ENCODE assay signal across 8 mouse cellular contexts in the genomic region with DNA sequence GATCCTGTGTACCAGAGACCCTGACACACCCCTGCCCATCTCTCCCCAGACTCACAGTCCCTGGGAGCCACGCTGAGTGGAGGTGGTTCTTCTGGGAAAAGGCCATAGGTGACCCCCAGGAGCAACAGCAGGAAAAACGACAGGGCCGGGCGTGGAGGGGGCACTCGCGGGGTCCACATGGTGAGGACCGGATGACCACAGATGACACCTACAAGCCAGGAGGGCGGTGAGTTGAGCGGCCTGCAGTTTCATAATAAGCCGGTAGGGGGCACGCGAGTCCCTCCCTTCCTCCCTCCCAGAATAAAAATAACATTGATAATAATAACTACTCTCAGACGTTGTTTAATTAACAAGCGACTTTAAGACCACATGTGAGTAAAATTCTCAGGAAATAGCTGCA. TPM values are rescaled to one million over a fixed set of nuclear protein-coding genes. Genes with fewer than 3 reads are reported as not detected.
A peak's percentile ranks its signal among the peaks of the same experiment; 100 is the strongest.
DNase-seq lines count a peak whose midpoint lies in the region; ATAC-seq and TF ChIP-seq lines count a peak whose summit lies in the region.

No protein-coding gene starts in this region.

- DNase-seq in forebrain, postnatal 0 days, result peak; percentile 62
- DNase-seq in CD4-positive helper T cell, adult 2 months (ENCODE audit: low read depth, low spot score), result peak; percentile 76
- peak; percentile 70 for DNase-seq in c-Kit-positive CD71-positive TER-119-positive erythroid progenitor cells, embryonic 14.5 days (ENCODE audit: low spot score)
- peak; percentile 79 for DNase-seq in heart, adult 8-10 months (ENCODE audit: low spot score)
- peak; percentile 62 to 83 for DNase-seq in kidney, postnatal 36 days

- H3K4me1 ChIP-seq in forebrain, postnatal 0 days (ENCODE audit: insufficient read depth), result no peaks in the 10 kb centered on the region
- H3K4me1 ChIP-seq in forebrain, embryonic 12.5 days, result peaks cover 15% of the 10 kb centered on the region
- peaks cover 20% of the 10 kb centered on the region for H3K4me1 ChIP-seq in stomach, embryonic 15.5 days

- 5% methylated on average over 14 of the region's 14 CpGs for WGBS in forebrain, postnatal 0 days
- WGBS in forebrain, embryonic 12.5 days, result 4% methylated on average over 14 of the region's 14 CpGs
- 6% methylated on average over 14 of the region's 14 CpGs for WGBS in stomach, embryonic 15.5 days

- H3K27me3 ChIP-seq in forebrain, postnatal 0 days (ENCODE audit: insufficient read depth, low read length), result no peaks in the 10 kb centered on the region
- peaks cover 33% of the 10 kb centered on the region for H3K27me3 ChIP-seq in forebrain, embryonic 12.5 days
- no peaks in the 10 kb centered on the region for H3K27me3 ChIP-seq in stomach, embryonic 15.5 days (replicated peaks)

- H3K9ac ChIP-seq in forebrain, postnatal 0 days, result no peak overlapping the region
- H3K9ac ChIP-seq in forebrain, embryonic 12.5 days, result no peak overlapping the region
- H3K9ac ChIP-seq in stomach, embryonic 15.5 days, result no peak overlapping the region

- H3K4me3 ChIP-seq in forebrain, postnatal 0 days (ENCODE audit: low read depth, low read length), result no peak overlapping the region
- no peak overlapping the region for H3K4me3 ChIP-seq in forebrain, embryonic 12.5 days (replicated peaks)
- H3K4me3 ChIP-seq in stomach, embryonic 15.5 days (replicated peaks), result no peak overlapping the region

- H3K9me3 ChIP-seq in forebrain, postnatal 0 days (ENCODE audit: low read length), result no peaks in the 10 kb centered on the region
- H3K9me3 ChIP-seq in forebrain, embryonic 12.5 days, result no peaks in the 10 kb centered on the region
- no peaks in the 10 kb centered on the region for H3K9me3 ChIP-seq in stomach, embryonic 15.5 days

- H3K27ac ChIP-seq in forebrain, postnatal 0 days (ENCODE audit: low read depth, low read length), result no peak overlapping the region
- no peak overlapping the region for H3K27ac ChIP-seq in forebrain, embryonic 12.5 days
- H3K27ac ChIP-seq in stomach, embryonic 15.5 days, result no peak overlapping the region

- ATAC-seq in forebrain, postnatal 0 days, result no peak; the same call in 1 of the 2 replicates
- ATAC-seq in forebrain, embryonic 12.5 days (ENCODE audit: low FRiP score), result no peak
- ATAC-seq in megakaryocyte-erythroid progenitor cell, adult 5-6 weeks (replicated peaks; ENCODE audit: low FRiP score, low TSS enrichment, poor library complexity, severe bottlenecking), result 0 out of 2 replicates have a peak, but pooled peaks have one; percentile 23
- no peak for ATAC-seq in stomach, embryonic 15.5 days (ENCODE audit: insufficient read depth, low FRiP score, low read depth)

- TF ChIP-seq CTCF in forebrain, postnatal 0 days (IDR thresholded peaks at IDR 0.05; ENCODE audit: low read depth), result peak; percentile 83

- H3K36me3 ChIP-seq in forebrain, postnatal 0 days (ENCODE audit: insufficient read depth), result peaks cover 40% of the 10 kb centered on the region
- H3K36me3 ChIP-seq in forebrain, embryonic 12.5 days (replicated peaks), result peaks cover 8% of the 10 kb centered on the region; the same call in 1 of the 2 replicates
- no peaks in the 10 kb centered on the region for H3K36me3 ChIP-seq in stomach, embryonic 15.5 days

- H3K4me2 ChIP-seq in forebrain, postnatal 0 days (ENCODE audit: low read depth), result no peak overlapping the region
- H3K4me2 ChIP-seq in forebrain, embryonic 12.5 days, result no peak overlapping the region
- H3K4me2 ChIP-seq in stomach, embryonic 15.5 days, result peak overlapping the region; percentile 34; the same call in 1 of the 2 replicates

RNA-seq across cellular contexts. Expression of a gene that starts 7.5 kb away (rescaled TPM):
- 71.0 and 76.4 TPM in 2 replicates for total RNA-seq in forebrain, postnatal 0 days (2014; rRNA removed)
- polyA plus RNA-seq in forebrain, postnatal 0 days (2015; fragmentation: Nextera tagmentation; extraction: Ambion mirVana), result 15.6 and 18.1 TPM in 2 replicates
- 4.8 and 5.4 TPM in 2 replicates for polyA plus RNA-seq in forebrain, embryonic 12.5 days (2016; fragmentation: Nextera tagmentation; extraction: Ambion mirVana)
- 10 to 100 TPM in 1 of 4 experiments, 1 to 10 TPM in 3; 5.4 to 10.4 (median 8.6) TPM for total RNA-seq in heart, adult 8-10 months (2022)
- total RNA-seq in megakaryocyte-erythroid progenitor cell, adult 5-6 weeks (2014; fragmentation: Nextera tagmentation), result 0.24 TPM in 1 of 2 replicates, not detected in the other
- 0.42 TPM in 1 of 2 replicates, not detected in the other for total RNA-seq in megakaryocyte-erythroid progenitor cell, adult 5-6 weeks (2017)
- polyA plus RNA-seq in stomach, embryonic 15.5 days (2015; fragmentation: Nextera tagmentation; extraction: Ambion mirVana), result 1.3 and 1.4 TPM in 2 replicates

RNA-seq across cellular contexts. Expression of a gene that starts 10.9 kb away (rescaled TPM):
- total RNA-seq in forebrain, postnatal 0 days (2014; rRNA removed), result not detected in 2 replicates
- polyA plus RNA-seq in forebrain, postnatal 0 days (2015; fragmentation: Nextera tagmentation; extraction: Ambion mirVana), result 0.33 and 0.46 TPM in 2 replicates
- polyA plus RNA-seq in forebrain, embryonic 12.5 days (2016; fragmentation: Nextera tagmentation; extraction: Ambion mirVana), result 0.18 and 0.27 TPM in 2 replicates
- total RNA-seq in heart, adult 8-10 months (2022), result 10 to 100 TPM; 47.5 to 68.7 (median 60.4) TPM
- 1.8 TPM in 1 of 2 replicates, not detected in the other for total RNA-seq in megakaryocyte-erythroid progenitor cell, adult 5-6 weeks (2014; fragmentation: Nextera tagmentation)
- total RNA-seq in megakaryocyte-erythroid progenitor cell, adult 5-6 weeks (2017), result 2.1 TPM in 1 of 2 replicates, not detected in the other
- polyA plus RNA-seq in stomach, embryonic 15.5 days (2015; fragmentation: Nextera tagmentation; extraction: Ambion mirVana), result 0.52 and 1.6 TPM in 2 replicates

RNA-seq across cellular contexts. Expression of a gene that starts 15.3 kb away (rescaled TPM):
- total RNA-seq in forebrain, postnatal 0 days (2014; rRNA removed), result 2.7 and 3.2 TPM in 2 replicates
- polyA plus RNA-seq in forebrain, postnatal 0 days (2015; fragmentation: Nextera tagmentation; extraction: Ambion mirVana), result 2.4 and 3.9 TPM in 2 replicates
- polyA plus RNA-seq in forebrain, embryonic 12.5 days (2016; fragmentation: Nextera tagmentation; extraction: Ambion mirVana), result 0.22 TPM in 1 of 2 replicates, not detected in the other
- total RNA-seq in heart, adult 8-10 months (2022), result 100 to 1,000 TPM; 110 to 160 (median 150) TPM
- total RNA-seq in megakaryocyte-erythroid progenitor cell, adult 5-6 weeks (2014; fragmentation: Nextera tagmentation), result not detected in 2 replicates
- total RNA-seq in megakaryocyte-erythroid progenitor cell, adult 5-6 weeks (2017), result 0.23 TPM in 1 of 2 replicates, not detected in the other
- 0.42 and 0.59 TPM in 2 replicates for polyA plus RNA-seq in stomach, embryonic 15.5 days (2015; fragmentation: Nextera tagmentation; extraction: Ambion mirVana)

RNA-seq across cellular contexts. Expression of a gene that starts 23.1 kb away (rescaled TPM):
- total RNA-seq in forebrain, postnatal 0 days (2014; rRNA removed), result 0.08 and 0.52 TPM in 2 replicates
- polyA plus RNA-seq in forebrain, postnatal 0 days (2015; fragmentation: Nextera tagmentation; extraction: Ambion mirVana), result 0.02 TPM in 1 of 2 replicates, not detected in the other
- polyA plus RNA-seq in forebrain, embryonic 12.5 days (2016; fragmentation: Nextera tagmentation; extraction: Ambion mirVana), result 0.06 and 0.18 TPM in 2 replicates
- total RNA-seq in heart, adult 8-10 months (2022), result 100 to 1,000 TPM; 140 to 200 (median 164) TPM
- total RNA-seq in megakaryocyte-erythroid progenitor cell, adult 5-6 weeks (2014; fragmentation: Nextera tagmentation), result not detected in 2 replicates
- not detected in 2 replicates for total RNA-seq in megakaryocyte-erythroid progenitor cell, adult 5-6 weeks (2017)
- polyA plus RNA-seq in stomach, embryonic 15.5 days (2015; fragmentation: Nextera tagmentation; extraction: Ambion mirVana), result 0.36 TPM in 2 replicates

RNA-seq across cellular contexts. Expression of a gene that starts 29.6 kb away (rescaled TPM):
- 11.0 and 12.8 TPM in 2 replicates for total RNA-seq in forebrain, postnatal 0 days (2014; rRNA removed)
- polyA plus RNA-seq in forebrain, postnatal 0 days (2015; fragmentation: Nextera tagmentation; extraction: Ambion mirVana), result 8.6 TPM in 2 replicates
- 7.5 TPM in 2 replicates for polyA plus RNA-seq in forebrain, embryonic 12.5 days (2016; fragmentation: Nextera tagmentation; extraction: Ambion mirVana)
- 1 to 10 TPM; 1.2 to 2.1 (median 1.4) TPM for total RNA-seq in heart, adult 8-10 months (2022)
- total RNA-seq in megakaryocyte-erythroid progenitor cell, adult 5-6 weeks (2014; fragmentation: Nextera tagmentation), result 0.76 and 1.6 TPM in 2 replicates
- not detected in 2 replicates for total RNA-seq in megakaryocyte-erythroid progenitor cell, adult 5-6 weeks (2017)
- polyA plus RNA-seq in stomach, embryonic 15.5 days (2015; fragmentation: Nextera tagmentation; extraction: Ambion mirVana), result 13.2 and 14.8 TPM in 2 replicates

Comparison
In these comparisons a context has a peak if more than half of its experiments do, and no peak if none do; other contexts are left out.
1. RNA of a gene that starts 7.5 kb away (total RNA-seq): 71.0 to 76.4 TPM in forebrain, postnatal 0 days and 5.4 to 10.4 TPM in heart, adult 8-10 months; 0.24 to 0.42 TPM in megakaryocyte-erythroid progenitor cell, adult 5-6 weeks; every median in the first group is over 4 times any median in the second.
2. RNA of a gene that starts 10.9 kb away (total RNA-seq): 47.5 to 68.7 TPM in heart, adult 8-10 months; 1.8 to 2.1 TPM in megakaryocyte-erythroid progenitor cell, adult 5-6 weeks and not detected in forebrain, postnatal 0 days; every median in the first group is over 10 times any median in the second.
3. RNA of a gene that starts 15.3 kb away (total RNA-seq): 110 to 160 TPM in heart, adult 8-10 months; 2.7 to 3.2 TPM in forebrain, postnatal 0 days and 0.23 TPM in megakaryocyte-erythroid progenitor cell, adult 5-6 weeks; every median in the first group is over 10 times any median in the second.
4. Peak in every context shown above with its lines, with median percentiles within 50 percentile points of each other: DNase-seq.